Mouse (Mus musculus) hindbrain, embryonic 10.5 days (tissue): ENCODE measurements around the gene Elmsan1. TPM values are rescaled to one million over a fixed set of nuclear protein-coding genes. Genes with fewer than 3 reads are reported as not detected.
A peak's percentile ranks its signal among the peaks of the same experiment; 100 is the strongest.

Experiments
- DNase-seq: peaks from one replicate; pipeline ENCODE4 v3.0.0-alpha.2; 2017; ENCODE audit warnings: low spot score
- H3K27ac ChIP-seq: fragments of 300-500 bp; sonication (generic); 2 replicates; pipeline ENCODE4 v1.5.1; 2016; ENCODE audit warnings: mild to moderate bottlenecking, moderate library complexity
- H3K27me3 ChIP-seq: fragments of 300-500 bp; sonication (generic); 2 replicates; pipeline ENCODE4 v1.6.1; 2016; ENCODE audit warnings: mild to moderate bottlenecking; ENCODE audit not compliant: poor library complexity, insufficient read depth, severe bottlenecking
- H3K36me3 ChIP-seq: fragments of 300-500 bp; sonication (generic); 2 replicates; pipeline ENCODE4 v1.6.1; 2016; ENCODE audit warnings: mild to moderate bottlenecking, moderate library complexity
- H3K4me1 ChIP-seq: fragments of 300-500 bp; sonication (generic); replicated peaks from 2 replicates; pipeline ENCODE4 v1.6.1; 2016; ENCODE audit warnings: mild to moderate bottlenecking
- H3K4me3 ChIP-seq: fragments of 300-500 bp; sonication (generic); 2 replicates; pipeline ENCODE4 v1.5.1; 2016; ENCODE audit warnings: mild to moderate bottlenecking, moderate library complexity
- H3K9me3 ChIP-seq: fragments of 300-500 bp; sonication (generic); 2 replicates; pipeline ENCODE4 v1.6.1; 2016; ENCODE audit warnings: mild to moderate bottlenecking, moderate library complexity
- WGBS: fragments of 180-500 bp; shearing (Covaris S2); methylation state at CpG from one replicate; pipeline ENCODE4 v1.1.7; 2016; 5-methylcytosine and 5-hydroxymethylcytosine counted together
- polyA plus RNA-seq: library from polyadenylated mRNA; unstranded; fragments of >200 nt; fragmentation: Nextera tagmentation; extraction: Ambion mirVana; gene quantifications from 2 replicates; pipeline ENCODE4 v1.2.1, GENCODE M21; 2016

The Elmsan1 gene
- polyA plus RNA-seq, 1 experiment from 2014 or later = 6.5 TPM

DNA sequence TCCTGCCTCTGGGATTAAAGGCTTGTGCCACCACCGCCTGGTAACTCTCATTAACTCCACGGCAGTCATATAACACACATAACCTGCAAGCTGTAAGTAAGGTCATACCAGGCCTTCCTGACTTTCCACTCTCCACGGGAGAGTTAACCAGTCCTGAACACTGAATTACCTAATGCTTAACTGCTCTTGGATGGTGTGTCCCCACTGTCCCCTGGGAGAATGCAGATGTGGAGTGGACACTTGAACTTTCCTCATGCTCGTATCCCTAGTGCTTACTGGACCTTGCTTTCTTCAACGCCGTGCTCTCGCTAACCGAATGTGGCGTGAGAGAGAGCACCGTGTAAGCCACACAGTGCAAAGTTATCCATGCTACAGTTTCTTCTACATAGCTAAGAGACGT lies 8.4 kb downstream of the Elmsan1 start:
- H3K27ac ChIP-seq = no peak overlapping the region
- peaks cover 58% of the 10 kb centered on the region for H3K4me1 ChIP-seq
- H3K4me3 ChIP-seq = no peak overlapping the region
- no peaks in the 10 kb centered on the region for H3K27me3 ChIP-seq
- H3K9me3 ChIP-seq = no peaks in the 10 kb centered on the region
- DNase-seq = no peak
- H3K36me3 ChIP-seq = peaks cover 20% of the 10 kb centered on the region
- 89% methylated on average over 11 of the region's 11 CpGs for WGBS

DNA sequence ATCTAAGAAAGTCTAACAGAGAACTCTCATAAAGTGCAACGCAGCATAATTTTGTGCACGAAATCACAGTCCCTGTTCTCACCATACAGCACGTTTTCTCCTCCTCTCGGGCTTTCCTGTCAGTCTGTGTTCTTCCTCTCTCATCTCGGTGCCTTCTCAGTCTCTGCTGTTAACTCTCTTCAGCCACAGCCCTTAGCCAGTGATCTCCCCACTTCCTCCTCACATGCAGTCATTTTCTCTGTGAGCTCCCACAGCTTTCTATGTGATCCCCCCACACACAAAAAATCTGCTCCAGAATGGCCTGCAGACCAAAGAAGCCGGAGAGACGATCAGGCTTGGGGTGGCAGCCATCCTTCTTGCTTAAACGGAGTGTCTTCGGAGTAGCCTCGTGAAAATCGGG lies 9.6 kb downstream of the Elmsan1 start:
- H3K4me3 ChIP-seq = no peak overlapping the region

DNA sequence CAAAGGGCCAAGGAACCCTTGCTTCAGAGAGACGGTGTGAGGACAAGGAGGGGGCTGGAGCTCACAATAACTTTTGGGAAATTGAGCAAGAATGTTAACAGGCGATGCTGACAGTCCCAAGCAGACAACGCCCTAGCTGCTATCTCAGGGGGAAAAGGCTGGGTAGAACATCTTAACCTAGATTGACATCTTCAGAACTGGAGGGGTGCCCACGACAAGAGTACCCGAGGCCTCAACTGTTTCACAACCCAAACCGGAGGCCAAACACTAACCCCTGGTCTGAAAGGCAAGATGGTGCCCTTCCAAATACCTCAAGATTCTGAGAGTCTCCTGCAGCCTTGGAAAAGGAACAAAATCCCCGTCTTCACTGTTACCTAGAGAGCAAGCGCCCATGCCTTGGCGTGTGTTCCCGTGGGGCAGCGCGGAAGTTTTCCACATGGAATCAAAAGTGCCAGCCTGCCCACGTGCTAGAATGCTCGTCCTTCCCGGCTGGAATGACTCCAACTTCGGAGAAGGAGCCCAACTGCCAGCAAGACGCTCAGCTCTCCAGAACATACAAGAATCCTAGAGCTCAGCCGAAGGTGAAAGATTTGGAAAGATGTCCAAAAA lies 11.4 kb downstream of the Elmsan1 start:
- no peaks in the 10 kb centered on the region for H3K27me3 ChIP-seq
- 93% methylated on average over 18 of the region's 18 CpGs for WGBS
- peaks cover 54% of the 10 kb centered on the region for H3K4me1 ChIP-seq
- no peaks in the 10 kb centered on the region for H3K9me3 ChIP-seq
- DNase-seq = no peak
- no peak overlapping the region for H3K27ac ChIP-seq
- H3K4me3 ChIP-seq = no peak overlapping the region
- H3K36me3 ChIP-seq = peaks cover 8% of the 10 kb centered on the region; the same call in 1 of the 2 replicates

More for the DNA sequence above, 9.6 kb downstream of the Elmsan1 start:
- no peaks in the 10 kb centered on the region for H3K27me3 ChIP-seq
- H3K4me1 ChIP-seq = peaks cover 46% of the 10 kb centered on the region
- WGBS = 92% methylated on average over 11 of the region's 11 CpGs
- no peak for DNase-seq
- H3K9me3 ChIP-seq = no peaks in the 10 kb centered on the region
- H3K27ac ChIP-seq = no peak overlapping the region
- H3K36me3 ChIP-seq = peaks cover 12% of the 10 kb centered on the region; the same call in 1 of the 2 replicates

DNA sequence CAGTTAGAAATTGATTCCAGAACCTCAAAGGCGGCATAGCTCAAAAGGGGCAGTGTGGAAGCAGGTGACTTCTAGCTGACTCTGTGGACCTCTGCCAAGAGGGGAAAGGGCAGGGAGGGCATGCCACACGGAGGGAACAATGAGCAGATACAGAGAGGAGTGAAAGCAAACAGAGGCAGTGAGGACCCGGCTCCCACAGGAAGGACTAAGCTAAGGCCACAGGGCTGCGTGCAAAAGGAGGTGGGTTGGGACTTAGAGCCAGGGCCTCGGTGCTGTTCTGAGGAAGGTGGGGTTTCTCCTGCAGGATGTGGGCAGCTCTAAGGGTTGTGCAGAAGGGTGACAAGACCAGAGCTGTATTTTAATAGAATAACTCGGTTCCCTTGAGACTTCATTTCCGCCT lies 12.2 kb downstream of the Elmsan1 start:
- H3K36me3 ChIP-seq = peaks cover 8% of the 10 kb centered on the region; the same call in 1 of the 2 replicates

DNA sequence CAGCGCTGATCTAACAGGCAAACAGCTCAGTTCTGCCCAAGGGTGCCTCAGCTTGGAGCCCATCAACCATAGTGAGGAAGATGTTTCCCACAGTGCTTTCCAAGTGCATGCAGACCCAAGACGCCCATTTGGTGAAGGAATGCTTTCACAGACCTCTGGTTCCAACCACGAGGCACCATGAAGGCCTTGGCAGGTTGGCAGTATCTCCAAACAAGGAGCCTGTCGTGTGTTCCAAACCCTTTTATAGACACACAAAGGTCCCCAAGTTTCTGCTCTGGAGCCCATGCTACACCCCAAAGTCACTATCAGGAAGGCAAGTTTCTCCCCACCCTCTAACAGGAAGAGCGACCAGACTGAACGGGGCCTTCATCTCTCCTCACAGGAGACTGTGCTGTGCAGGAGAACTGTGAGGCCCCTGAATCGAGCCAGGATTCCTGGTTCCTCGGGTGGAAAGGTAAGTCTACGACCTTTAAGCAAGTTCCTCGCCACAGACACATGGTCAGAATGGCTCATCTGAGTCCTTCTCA lies 13.0 kb downstream of the Elmsan1 start:
- no peak overlapping the region for H3K27ac ChIP-seq
- H3K36me3 ChIP-seq = peaks cover 3% of the 10 kb centered on the region; the same call in 1 of the 2 replicates
- H3K4me1 ChIP-seq = peaks cover 46% of the 10 kb centered on the region
- DNase-seq = no peak
- H3K9me3 ChIP-seq = no peaks in the 10 kb centered on the region
- WGBS = 85% methylated on average over 10 of the region's 10 CpGs
- H3K27me3 ChIP-seq = no peaks in the 10 kb centered on the region
- no peak overlapping the region for H3K4me3 ChIP-seq

More for the DNA sequence above, 12.2 kb downstream of the Elmsan1 start:
- H3K9me3 ChIP-seq = no peaks in the 10 kb centered on the region
- H3K4me1 ChIP-seq = peaks cover 51% of the 10 kb centered on the region
- WGBS = 63% methylated on average over 7 of the region's 7 CpGs
- H3K27me3 ChIP-seq = no peaks in the 10 kb centered on the region
- DNase-seq = no peak
- H3K27ac ChIP-seq = peak overlapping the region; percentile 40; the same call in 1 of the 2 replicates
- no peak overlapping the region for H3K4me3 ChIP-seq

DNA sequence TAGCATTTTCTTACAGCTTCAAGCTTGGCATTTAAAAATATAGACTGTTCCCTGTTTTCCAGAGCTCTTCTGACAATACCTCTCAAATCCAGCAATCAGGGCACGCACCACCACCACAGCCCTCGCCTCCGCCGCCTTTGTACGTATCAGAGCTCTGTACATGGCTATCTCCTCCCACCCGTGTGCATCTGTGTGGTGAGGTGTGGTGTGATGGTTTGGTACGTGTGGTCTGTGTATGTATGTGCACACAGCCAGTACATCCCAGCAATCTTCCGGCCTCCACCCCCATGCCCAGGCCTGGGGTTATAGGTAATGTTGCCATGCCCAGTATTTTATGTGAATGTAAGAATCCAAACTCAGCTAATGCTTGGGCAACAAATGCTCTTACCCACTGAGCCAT lies 14.0 kb downstream of the Elmsan1 start:
- Histone ChIP-seq H3K9me3 (no peaks in the 10 kb centered on the region), H3K4me3 (no peak overlapping the region), H3K4me1 (peaks cover 43% of the 10 kb centered on the region), H3K36me3 (no peaks in the 10 kb centered on the region), H3K27me3 (no peaks in the 10 kb centered on the region), H3K27ac (no peak overlapping the region)
- 92% methylated on average over 8 of the region's 8 CpGs for WGBS
- no peak for DNase-seq

DNA sequence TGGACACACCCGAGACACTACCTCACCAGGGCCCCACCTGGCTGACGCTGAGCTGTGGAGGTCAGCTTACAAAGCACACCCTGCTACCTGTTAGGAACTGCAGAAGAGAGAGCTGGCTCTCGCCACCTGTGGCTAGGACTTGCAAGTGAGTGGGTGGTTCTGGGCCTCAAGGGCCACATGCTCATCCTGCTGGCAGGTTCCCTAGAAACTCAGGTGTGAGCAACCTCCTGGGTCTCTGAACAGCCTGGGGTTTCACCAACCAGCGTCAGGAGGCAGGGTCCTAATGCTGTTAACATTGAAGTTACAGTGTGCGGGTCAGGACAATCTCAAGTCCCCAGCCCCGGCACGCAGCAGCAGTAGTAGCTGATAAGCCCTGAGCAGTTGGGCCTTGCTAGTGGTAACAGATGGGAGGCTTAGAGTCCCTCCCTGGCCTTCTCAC lies 14.9 kb downstream of the Elmsan1 start:
- no peak overlapping the region for H3K27ac ChIP-seq
- WGBS = 73% methylated on average over 7 of the region's 7 CpGs

DNA sequence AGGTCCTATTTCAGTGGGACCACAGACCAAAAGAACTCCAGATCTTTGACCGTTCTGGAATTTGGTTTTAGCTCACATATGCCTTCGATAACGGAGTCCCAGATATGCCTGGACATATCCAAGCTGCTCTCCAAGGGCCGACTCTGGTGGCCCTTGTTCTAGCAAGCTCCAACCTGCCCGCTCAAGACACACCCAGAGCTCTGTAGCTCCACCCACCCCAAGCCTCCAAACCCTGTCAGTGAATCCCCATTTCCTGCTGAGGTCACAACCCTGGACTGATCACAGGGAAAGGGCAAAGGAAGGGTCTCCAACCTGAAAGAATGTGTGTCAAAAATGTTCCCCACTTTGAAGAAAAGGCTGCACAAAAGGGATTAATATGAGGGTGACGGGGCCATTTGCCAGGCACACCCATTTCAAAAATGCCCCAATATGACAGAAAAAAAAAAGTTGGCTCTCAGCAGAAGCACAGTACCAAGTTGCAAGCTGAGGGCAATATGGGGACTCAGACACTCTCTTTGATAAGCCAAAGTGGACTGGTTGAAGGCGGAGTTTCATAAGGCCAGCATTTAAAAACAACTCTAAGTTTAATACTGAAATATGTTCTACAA lies 15.4 kb downstream of the Elmsan1 start:
- peak overlapping the region; percentile 57; the same call in 1 of the 2 replicates for H3K27ac ChIP-seq

More for the DNA sequence above, 14.9 kb downstream of the Elmsan1 start:
- no peaks in the 10 kb centered on the region for H3K27me3 ChIP-seq
- no peak for DNase-seq
- H3K36me3 ChIP-seq = no peaks in the 10 kb centered on the region
- peaks cover 49% of the 10 kb centered on the region for H3K4me1 ChIP-seq
- H3K4me3 ChIP-seq = no peak overlapping the region; the same call in 1 of the 2 replicates
- H3K9me3 ChIP-seq = no peaks in the 10 kb centered on the region

DNA sequence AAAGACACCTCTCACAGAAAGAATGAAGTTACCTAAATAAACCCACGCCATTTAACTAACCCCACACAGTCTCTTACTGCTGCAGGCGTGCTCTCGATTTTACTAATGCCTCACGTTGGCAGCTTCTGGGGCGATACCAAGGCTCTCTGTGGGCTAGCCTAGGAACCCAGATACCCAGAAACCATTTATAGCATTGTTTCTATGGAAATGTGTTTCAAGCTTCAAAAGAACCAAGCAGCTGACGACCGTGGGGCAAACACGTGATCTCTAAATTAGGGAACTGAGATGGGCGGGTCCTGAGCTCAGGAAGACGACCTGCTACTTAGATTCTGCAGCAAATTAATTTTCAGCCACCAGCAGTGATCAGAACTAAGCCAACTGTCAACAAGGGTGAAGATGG lies 16.1 kb downstream of the Elmsan1 start:
- Histone ChIP-seq H3K27ac (0 out of 2 replicates have a peak overlapping the region, but pooled peaks have one; percentile 57), H3K4me3 (no peak overlapping the region), H3K9me3 (no peaks in the 10 kb centered on the region), H3K36me3 (no peaks in the 10 kb centered on the region), H3K4me1 (peaks cover 54% of the 10 kb centered on the region), H3K27me3 (no peaks in the 10 kb centered on the region)
- no peak for DNase-seq
- WGBS = 87% methylated on average over 10 of the region's 10 CpGs

More for the DNA sequence above, 15.4 kb downstream of the Elmsan1 start:
- H3K36me3 ChIP-seq = no peaks in the 10 kb centered on the region
- 82% methylated on average over 7 of the region's 7 CpGs for WGBS
- H3K27me3 ChIP-seq = no peaks in the 10 kb centered on the region
- H3K9me3 ChIP-seq = no peaks in the 10 kb centered on the region
- peaks cover 53% of the 10 kb centered on the region for H3K4me1 ChIP-seq
- DNase-seq = no peak
- H3K4me3 ChIP-seq = no peak overlapping the region; the same call in 1 of the 2 replicates

DNA sequence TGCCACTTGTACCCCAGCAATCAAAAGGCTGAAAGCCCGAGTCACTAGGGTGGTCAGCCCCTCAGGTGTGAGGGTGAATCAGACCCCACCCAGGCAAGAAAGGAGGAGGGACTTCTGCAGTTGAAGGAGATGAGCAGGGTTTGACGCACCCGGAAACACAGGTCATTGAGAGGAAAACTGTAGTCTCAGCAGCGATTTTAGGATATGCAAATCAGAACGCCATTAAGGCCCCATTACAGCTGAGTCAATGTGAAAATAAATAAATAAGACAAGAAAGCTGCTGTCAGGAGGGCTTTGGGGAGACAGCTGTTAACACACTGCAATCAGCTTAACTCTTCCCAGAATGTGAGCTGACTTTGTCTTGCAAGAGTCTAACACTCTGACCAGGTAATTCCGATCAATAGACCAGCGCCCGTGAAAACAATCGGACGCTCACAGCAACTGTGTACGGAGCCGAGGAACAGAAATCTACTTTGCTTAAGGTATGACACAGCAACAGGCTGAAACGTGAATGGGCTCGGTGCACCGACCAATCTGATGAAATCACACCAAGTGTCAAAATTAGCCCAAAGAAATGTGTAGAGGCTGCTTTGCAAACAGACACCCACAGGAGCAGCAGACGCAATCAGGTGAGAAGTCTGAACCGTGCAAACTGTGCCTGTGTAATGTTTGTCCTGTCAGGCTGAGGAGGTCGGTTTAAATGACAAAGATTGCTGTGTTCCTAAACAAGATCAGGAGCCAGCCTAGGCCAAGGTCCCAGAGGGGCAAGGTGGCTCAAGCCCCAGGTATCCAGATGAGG lies 16.8 kb downstream of the Elmsan1 start:
- H3K4me1 ChIP-seq = peaks cover 54% of the 10 kb centered on the region
- no peak for DNase-seq
- H3K9me3 ChIP-seq = no peaks in the 10 kb centered on the region
- 88% methylated on average over 18 of the region's 18 CpGs for WGBS
- H3K36me3 ChIP-seq = no peaks in the 10 kb centered on the region
- H3K27me3 ChIP-seq = no peaks in the 10 kb centered on the region
- H3K27ac ChIP-seq = no peak overlapping the region
- H3K4me3 ChIP-seq = no peak overlapping the region

DNA sequence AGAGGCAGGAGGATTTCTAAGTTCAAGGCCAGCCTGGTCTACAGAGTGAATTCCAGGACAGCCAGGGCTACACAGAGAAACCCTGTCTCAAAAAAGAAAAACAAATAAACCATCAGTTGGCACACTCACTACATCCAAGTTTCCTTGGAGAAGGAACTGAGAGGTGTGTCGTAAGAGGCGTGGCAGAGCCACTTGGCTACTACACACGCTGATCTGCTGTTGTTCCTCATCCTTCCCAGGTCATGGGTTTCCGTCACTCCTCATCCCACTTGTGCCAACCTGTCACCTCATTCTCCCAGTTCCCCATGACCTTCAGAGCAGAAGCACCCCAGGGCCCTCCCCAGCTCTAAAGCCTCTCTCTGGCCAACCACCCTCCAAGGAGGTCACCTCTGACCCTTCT lies 17.5 kb downstream of the Elmsan1 start:
- H3K27me3 ChIP-seq = no peaks in the 10 kb centered on the region
- no peaks in the 10 kb centered on the region for H3K9me3 ChIP-seq
- no peak overlapping the region for H3K4me3 ChIP-seq
- whole genome bisulfite sequencing = 91% methylated on average over 4 of the region's 4 CpGs
- H3K4me1 ChIP-seq = peaks cover 53% of the 10 kb centered on the region
- no peak overlapping the region for H3K27ac ChIP-seq
- DNase-seq = no peak
- H3K36me3 ChIP-seq = no peaks in the 10 kb centered on the region

DNA sequence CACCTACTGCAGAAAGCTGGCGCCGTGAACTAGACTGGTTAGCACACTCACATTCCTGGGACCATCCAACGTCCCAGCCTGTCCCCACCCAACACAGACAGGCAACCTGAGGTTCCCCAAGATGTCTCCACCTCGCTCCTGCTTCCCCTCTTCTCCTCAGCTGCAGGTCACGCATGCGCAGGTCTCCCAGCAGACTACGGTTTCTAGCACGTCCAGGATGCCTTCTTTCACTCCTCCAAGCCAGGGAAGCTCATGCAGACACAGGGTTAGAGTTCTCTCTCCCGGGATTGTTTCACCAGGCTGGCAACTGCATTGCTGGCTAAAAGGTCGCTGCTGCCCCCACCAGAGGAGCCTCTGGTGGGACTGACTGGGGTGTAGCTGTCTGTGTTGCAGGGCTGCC lies 19.8 kb downstream of the Elmsan1 start:
- Histone ChIP-seq H3K27me3 (no peaks in the 10 kb centered on the region), H3K9me3 (no peaks in the 10 kb centered on the region), H3K27ac (no peak overlapping the region), H3K36me3 (no peaks in the 10 kb centered on the region), H3K4me3 (no peak overlapping the region), H3K4me1 (peaks cover 69% of the 10 kb centered on the region)
- no peak for DNase-seq
- 76% methylated on average over 10 of the region's 10 CpGs for WGBS
